Mouse (Mus musculus) G1E (cell line): ENCODE data around the gene Whrn.

ENCODE experiments used
- CTCF ChIP-seq: IDR thresholded peaks from 2 replicates; pipeline ENCODE4 v1.5.1; 2012; ENCODE audit warnings: low read depth, low read length, inconsistent platforms, mixed read lengths
- GATA1 ChIP-seq: IDR thresholded peaks from 2 replicates; pipeline ENCODE4 v1.6.1; 2012; ENCODE audit warnings: borderline replicate concordance, low read length, inconsistent platforms, mixed read lengths
- GATA2 ChIP-seq: IDR thresholded peaks from 2 replicates; pipeline ENCODE4 v1.6.1; 2012; ENCODE audit warnings: low read depth, low read length, inconsistent platforms, borderline replicate concordance
- TAL1 ChIP-seq: conservative IDR thresholded peaks from 2 replicates; pipeline ENCODE4 v1.6.1; 2012; ENCODE audit warnings: low read depth, low read length, inconsistent platforms, mixed read lengths

- TF ChIP-seq CTCF (no peak), GATA1 (no peak), TAL1 (no peak), GATA2 (no peak)
These were observed 18.9 kb downstream of the Whrn start for GRCm38 (mm10) chr4:63476891-63477290.
